Mouse (Mus musculus): ENCODE measurements around the gene Arl15.

DNA sequence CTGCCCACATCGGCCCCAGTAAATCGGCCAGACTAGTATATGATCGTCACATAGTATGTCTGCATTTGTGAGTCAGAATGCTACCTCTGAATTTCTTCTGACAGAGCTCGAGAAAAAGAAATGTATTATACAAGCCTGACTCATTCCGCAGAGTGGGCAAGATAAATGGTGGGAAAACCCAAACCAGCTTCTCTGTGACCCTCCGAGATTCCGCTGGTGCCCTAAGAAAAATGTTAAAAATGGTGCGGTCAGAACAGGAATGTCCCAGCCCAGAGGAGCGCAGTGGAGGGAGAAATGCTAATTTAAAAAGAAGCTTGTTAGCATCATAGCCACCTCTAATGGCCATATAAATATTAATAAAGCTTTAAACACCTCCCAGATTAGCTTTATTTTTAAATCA, 216.2 kb downstream of the Arl15 start:
- TF ChIP-seq POLR2A (IDR thresholded peaks at IDR 0.05; ENCODE audit: low read depth, low read length) (no peak), CTCF (IDR thresholded peaks at IDR 0.05; ENCODE audit: extremely low read depth, insufficient read depth, insufficient read length, insufficient replicate concordance) (no peak)
